Mouse (Mus musculus) liver, postnatal 0 days (tissue): Measurements from ENCODE around the gene Lipc.

Source experiments
- CTCF ChIP-seq: sonication (generic); IDR thresholded peaks from 2 replicates; pipeline ENCODE4 v1.5.1; 2016; ENCODE audit warnings: antibody characterized with exemption, low read depth
- EP300 ChIP-seq: IDR thresholded peaks from 2 replicates; pipeline ENCODE4 v1.6.1; 2016; ENCODE audit warnings: antibody characterized with exemption, low read depth, mild to moderate bottlenecking

GRCm38 (mm10) chr9:70829784-70830488, 122.1 kb downstream of the Lipc start:
- TF ChIP-seq CTCF (no peak), EP300 (no peak)
